Mouse (Mus musculus): Measurements from ENCODE around the gene Gm17631. TPM values are rescaled to one million over a fixed set of nuclear protein-coding genes. Genes with fewer than 3 reads are reported as not detected.

The Gm17631 gene
- not detected in 2 replicates for polyA plus RNA-seq (2012; rRNA removed)

DNA sequence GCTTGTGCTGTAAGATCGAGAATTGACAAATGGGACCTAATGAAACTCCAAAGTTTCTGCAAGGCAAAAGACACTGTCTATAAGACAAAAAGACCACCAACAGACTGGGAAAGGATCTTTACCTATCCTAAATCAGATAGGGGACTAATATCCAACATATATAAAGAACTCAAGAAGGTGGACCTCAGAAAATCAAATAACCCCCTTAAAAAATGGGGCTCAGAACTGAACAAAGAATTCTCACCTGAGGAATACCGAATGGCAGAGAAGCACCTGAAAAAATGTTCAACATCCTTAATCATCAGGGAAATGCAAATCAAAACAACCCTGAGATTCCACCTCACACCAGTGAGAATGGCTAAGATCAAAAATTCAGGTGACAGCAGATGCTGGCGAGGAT is at the start of gene Gm17631:
Gm17631 (plus strand) TSS at position 301 of the 400 bp plus-strand sequence.

DNA sequence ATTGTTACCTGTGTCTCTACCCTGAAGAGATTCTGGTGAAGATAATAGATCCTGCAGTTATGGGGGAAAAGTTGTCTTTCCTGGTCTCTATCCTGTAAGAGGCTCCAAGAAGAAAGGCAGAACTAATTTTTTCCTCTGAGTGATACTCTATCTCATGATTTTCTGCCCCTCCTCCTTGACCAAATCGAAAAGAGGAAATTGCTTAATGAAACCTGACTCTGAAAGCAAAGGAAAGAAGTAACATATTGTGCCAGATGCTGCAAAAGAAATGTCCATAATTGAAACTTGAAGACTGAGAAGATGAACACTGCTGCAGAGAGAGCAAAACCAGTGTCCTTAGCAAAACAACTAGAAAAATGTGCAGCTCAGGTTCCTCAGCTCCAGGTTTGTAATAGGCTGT is 14.1 kb downstream of the Gm17631 start, which contains the start of gene Klra17:
Klra17 (minus strand) TSS at position 124 of the 400 bp plus-strand sequence.

Other genes starting within 250 kb of the Gm17631 start
- 0.15 and 0.29 TPM in 2 replicates for gene Klrk1, start 238.8 kb upstream of the Gm17631 start, polyA plus RNA-seq (2012; rRNA removed)
- not detected in 2 replicates for gene Klrc3, start 219.3 kb upstream of the Gm17631 start, polyA plus RNA-seq (2012; rRNA removed)
- not detected in 2 replicates for gene Klrc2, start 202.0 kb upstream of the Gm17631 start, polyA plus RNA-seq (2012; rRNA removed)
- gene Klrc1, start 183.7 kb upstream of the Gm17631 start, polyA plus RNA-seq (2012; rRNA removed): not detected in 2 replicates
- gene Klri1, start 145.5 kb upstream of the Gm17631 start, polyA plus RNA-seq (2012; rRNA removed): 0.06 TPM in 1 of 2 replicates, not detected in the other
- gene Klri2, start 122.2 kb upstream of the Gm17631 start, polyA plus RNA-seq (2012; rRNA removed): 0.01 TPM in 1 of 2 replicates, not detected in the other
- gene Gm156, start 78.4 kb upstream of the Gm17631 start, polyA plus RNA-seq (2012; rRNA removed): not detected in 2 replicates
- gene Klra17, start 14.0 kb downstream of the Gm17631 start, polyA plus RNA-seq (2012; rRNA removed): not detected in 2 replicates
- gene Klra5, start 55.0 kb downstream of the Gm17631 start, polyA plus RNA-seq (2012; rRNA removed): not detected in 2 replicates
- not detected in 2 replicates for gene Klra6, start 164.3 kb downstream of the Gm17631 start, polyA plus RNA-seq (2012; rRNA removed)
- gene Klra4, start 204.6 kb downstream of the Gm17631 start, polyA plus RNA-seq (2012; rRNA removed): not detected in 2 replicates